Mouse (Mus musculus): ENCODE data around the gene Aqp9.

Gene Aqp9

DNA sequence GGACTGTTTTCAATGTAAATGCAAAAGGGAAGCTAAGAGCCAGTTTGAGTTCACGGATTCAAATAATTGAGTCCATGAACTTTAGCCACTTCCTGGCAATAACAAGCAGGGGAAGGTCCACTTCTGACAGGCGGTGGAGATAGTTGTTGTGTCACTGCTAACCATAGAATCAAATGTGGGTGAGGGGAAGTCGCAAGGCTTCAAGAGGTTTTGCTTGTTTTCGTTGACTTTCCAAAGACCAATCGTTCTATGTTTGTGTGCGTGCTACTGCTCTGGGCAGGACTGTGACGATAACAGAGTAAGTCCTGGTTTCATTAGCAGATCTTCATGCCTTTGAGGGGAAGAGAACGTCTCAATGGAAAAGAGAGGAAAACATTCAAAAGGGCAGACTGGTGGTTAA, 28.3 kb downstream of the Aqp9 start:
- no peak for DNase-seq (ENCODE audit: low read depth, low spot score)

DNA sequence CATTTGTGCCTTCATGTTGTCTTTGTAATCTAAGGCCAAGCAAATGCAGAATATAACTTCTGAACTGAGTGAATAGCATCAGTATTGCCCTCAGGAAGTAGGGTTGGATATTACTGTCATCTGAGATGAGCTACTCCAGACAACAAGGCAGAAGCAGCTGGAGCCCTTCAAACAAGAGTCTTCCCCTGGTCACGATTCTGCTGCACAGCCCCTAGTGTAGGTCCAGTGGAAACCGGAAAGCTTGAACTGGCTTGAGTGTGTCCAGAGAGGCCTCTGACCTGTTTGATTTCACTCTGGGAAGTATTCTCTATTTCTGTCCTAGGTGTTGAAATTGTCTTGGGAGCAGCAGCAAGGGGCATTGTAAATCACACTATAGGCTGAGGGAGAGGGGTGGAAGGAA, 29.5 kb downstream of the Aqp9 start:
- DNase-seq (ENCODE audit: low read depth, low spot score): no peak

DNA sequence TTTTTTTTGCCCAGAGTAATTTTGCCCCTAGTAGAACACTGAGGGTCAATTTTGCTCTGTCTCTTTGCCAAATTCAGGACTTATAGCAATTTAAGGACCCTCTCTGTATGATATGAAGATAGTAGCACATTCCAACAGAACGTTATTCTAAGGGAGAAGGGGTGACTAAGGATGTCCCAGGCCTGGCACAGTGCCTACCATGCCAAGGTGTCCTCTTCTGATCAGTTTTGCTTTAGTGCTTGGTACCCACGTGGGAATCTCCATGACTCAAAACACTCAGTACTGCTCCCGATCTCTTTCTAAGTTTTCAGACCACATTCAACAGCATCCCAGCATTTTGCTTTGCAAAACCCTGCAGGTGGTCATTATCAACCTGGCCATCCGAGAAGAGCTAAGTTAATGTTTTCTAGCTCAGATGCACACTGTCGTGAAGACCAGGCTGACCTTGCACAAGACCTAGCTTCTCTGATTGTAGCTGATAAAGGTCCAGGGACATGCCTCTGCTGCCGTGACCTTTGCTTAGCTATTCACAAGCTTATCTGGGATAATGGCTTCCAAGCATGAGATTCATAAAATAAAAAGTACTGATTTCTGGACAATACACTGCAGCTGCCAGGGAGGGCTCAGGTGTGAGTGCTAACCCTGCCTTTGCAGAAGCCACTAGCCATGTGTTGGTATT, 31.1 kb downstream of the Aqp9 start:
- no peak for DNase-seq (ENCODE audit: low read depth, low spot score)

DNA sequence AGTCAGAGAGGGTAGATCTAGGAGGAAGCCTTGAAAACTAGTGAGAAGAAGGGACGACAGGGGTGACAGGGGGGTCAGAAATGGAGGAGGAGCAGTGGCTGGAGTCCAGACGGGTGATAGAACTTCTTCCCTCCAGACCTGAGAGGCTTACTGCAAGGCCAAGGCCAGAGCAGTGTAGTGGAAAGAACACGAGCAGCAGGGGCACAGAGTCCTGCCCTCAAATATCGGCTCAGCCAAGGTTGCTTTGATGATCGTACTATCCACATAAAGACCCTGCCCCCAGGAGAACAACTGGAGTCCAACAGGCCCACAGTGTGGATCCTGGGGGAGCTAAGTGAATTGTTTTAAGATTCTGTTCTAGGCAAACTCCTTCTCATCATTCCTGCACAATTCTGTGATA, 33.4 kb downstream of the Aqp9 start:
- no peak for DNase-seq (ENCODE audit: low read depth, low spot score)

DNA sequence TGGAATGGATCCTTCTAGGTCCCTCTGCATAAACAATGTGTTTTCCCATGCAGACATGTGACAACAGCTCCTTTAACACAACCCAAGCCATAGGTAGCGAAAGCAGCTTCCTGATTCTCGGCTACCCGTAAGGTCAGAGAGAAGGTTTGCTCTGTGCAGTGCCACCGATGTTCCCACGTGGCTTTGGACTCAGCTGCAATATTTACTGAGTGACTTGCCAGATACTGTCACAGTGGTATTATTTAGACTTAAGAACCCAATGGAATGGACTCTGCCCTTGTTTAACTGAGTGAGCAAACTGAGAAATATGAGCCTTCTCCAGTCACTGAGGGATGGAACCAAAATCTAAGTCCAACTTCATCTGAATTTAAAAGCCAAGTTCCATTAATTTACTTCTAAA, 35.3 kb downstream of the Aqp9 start:
- no peak for DNase-seq (ENCODE audit: low read depth, low spot score)

DNA sequence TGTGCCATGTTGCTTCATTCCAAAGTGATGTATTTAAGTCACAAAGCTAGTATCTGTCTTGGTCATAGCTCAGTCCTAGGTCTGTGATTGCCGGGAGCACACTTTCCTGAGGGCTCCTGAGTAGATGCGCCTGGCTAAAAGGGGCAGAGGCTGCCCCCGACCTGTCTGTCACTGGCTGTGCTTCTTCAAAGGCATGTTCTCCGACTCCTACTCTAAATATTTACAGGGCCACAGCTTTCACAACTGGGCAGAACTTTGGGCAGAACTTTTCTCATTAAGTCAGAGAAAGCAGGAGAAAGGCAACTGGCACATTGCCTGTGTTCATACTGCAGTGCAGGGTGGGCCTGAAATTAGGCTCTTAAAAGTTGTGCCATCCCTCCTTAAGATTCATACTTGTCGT, 36.7 kb downstream of the Aqp9 start:
- DNase-seq (ENCODE audit: low read depth, low spot score): no peak

DNA sequence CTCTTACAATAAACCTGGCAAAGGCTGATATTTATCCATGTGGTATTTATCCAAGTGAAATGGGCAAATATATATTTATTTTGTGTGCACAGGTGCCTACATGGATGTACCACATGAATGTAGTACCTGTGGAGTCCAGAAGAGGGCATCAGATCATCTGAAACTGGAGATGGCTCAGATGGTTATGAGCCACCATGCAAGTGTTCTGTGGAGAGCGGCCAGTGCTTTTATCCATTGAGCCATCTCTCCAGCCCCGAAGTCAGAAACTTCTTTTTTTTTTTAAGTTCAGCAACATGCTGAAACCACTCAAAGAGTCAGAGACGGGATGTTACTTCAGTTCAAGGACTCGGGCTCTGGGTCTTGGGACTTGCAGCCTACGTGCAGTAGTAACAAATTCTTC, 39.6 kb downstream of the Aqp9 start:
- peak; percentile 82 for DNase-seq (ENCODE audit: low read depth, low spot score)

DNA sequence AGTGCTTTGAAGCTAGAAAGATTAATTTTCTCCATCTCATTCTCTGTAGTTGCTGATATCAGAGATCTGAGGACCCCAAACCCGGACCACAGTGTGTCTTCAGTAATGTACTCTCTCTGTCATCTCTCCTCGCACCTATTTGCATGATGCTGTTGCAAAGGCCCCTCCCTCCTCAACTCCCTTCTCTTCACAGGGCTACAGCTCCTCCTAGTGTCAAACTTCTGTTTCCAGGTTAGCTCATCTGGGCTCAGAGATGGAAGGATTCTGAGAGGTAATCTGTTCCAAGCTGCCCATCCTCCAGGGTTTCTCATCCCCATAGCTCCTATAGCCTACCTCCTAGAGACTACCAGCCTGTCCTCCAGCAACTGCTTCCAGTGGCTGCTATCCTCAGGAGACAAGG, 42.3 kb downstream of the Aqp9 start:
- peak; percentile 50 for DNase-seq (ENCODE audit: low read depth, low spot score)

DNA sequence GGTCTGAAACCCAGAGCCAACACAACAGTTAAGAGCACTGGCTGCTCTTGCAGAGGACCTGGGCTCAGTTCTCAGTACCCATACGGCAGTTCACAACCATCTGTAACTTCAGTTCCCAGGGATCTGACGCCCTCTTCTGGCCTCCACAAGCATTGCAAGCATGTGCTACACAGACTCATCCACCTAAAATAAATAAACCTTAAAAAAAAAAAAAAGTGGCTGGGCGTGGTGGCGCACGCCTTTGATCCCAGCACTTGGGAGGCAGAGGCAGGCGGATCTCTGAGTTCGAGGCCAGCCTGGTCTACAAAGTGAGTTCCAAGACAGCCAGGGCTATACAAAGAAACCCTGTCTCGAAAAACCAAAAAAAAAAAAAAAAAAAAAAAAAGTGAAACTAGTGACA, 45.4 kb downstream of the Aqp9 start:
- DNase-seq (ENCODE audit: low read depth, low spot score): peak; percentile 23

DNA sequence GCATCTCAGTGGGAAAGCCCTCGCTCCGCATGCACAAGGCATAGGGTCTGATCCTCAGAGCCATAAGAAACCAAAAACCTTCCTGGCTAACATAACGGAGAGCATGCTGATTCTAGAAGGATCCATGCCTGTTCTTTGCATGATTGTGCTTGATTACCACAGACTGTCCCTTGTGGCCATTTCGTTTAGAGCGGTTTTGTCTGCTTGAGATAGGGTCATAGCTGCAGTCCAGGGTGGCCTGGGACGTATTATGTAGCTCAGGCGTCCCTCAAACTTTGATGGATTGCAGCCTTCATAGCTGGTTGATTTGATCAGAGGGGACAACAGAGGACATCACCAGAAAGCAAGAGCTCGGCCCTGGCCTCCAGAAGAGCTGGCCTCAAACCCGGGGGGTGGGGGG, 47.6 kb downstream of the Aqp9 start:
- no peak for DNase-seq (ENCODE audit: low read depth, low spot score)

DNA sequence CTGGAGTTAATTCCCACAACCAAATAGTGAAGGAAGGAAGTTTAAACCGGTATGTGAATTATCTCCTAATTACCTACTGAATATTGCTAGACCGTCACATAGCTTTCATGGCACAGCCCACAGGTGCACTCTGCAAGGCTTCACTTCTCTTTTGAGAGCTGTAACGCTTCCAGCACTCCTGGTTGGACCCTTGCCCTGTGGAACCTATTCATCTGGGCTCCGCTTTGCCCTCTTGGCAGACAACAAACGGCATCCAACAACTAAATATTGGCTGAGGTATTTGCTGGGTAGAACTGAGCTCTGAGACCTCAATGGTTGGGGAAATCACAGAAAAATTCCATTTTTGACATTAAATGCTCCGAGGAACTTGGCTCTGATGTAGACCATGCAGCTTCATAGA, 55.3 kb downstream of the Aqp9 start:
- DNase-seq (ENCODE audit: low read depth, low spot score): no peak

DNA sequence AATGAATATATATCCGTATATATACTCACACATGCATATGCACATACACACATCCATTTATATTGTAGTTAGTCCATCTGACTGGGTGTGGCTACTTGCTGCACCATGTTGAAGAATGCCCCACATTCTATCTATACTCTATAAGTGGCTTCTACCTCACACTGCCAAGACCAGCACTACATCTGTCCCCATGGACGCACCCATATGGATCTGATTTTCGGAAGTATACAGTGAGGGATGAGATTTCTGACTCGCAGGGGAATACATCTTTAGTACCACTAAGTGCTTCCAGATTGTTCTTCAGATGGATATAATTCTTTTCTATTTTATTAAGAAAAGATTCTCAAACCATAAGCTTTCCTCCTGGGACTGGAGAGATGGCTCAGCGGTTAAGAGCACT, 65.0 kb downstream of the Aqp9 start:
- DNase-seq (ENCODE audit: low read depth, low spot score): no peak

DNA sequence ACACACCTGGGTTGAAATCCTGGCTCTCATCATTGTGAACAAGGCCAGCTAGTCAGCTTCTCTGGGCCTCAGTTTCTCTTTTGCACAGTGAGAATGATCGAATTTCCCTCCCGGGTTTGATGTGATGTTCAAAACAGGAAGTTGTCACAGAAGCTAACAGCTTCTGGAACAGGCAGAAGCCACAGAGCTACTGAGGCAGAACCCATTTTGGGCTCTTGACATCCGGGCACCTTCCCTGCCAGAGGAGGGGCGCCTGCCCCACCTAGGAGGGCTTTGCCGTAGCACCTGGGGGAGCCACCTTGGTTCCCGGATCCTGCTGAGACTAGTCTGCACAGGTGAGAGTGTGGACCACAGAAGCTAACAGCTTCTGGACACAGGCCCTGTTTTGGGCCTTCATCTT, 74.4 kb downstream of the Aqp9 start:
- no peak for DNase-seq (ENCODE audit: low read depth, low spot score)

DNA sequence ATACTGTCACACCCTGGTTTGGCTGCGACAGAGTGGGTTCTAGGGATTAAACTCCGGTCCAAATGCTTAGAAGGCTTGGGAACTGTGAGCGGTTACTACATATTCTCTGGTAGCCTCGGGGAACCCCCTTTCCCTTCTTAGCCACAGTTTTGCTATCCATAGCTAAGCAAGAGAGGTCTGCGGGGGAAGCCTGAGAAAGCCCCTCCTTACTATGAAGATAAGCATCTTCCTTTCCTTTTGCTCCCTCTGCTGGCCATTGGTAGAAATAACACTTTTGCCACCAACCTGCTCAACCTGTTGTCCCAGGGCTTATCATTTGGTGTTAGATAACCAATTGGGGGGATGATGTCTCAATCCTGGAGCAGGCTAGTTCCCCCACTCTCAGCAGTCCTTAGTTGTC, 76.4 kb downstream of the Aqp9 start:
- peak; percentile 71 for DNase-seq (ENCODE audit: low read depth, low spot score)

DNA sequence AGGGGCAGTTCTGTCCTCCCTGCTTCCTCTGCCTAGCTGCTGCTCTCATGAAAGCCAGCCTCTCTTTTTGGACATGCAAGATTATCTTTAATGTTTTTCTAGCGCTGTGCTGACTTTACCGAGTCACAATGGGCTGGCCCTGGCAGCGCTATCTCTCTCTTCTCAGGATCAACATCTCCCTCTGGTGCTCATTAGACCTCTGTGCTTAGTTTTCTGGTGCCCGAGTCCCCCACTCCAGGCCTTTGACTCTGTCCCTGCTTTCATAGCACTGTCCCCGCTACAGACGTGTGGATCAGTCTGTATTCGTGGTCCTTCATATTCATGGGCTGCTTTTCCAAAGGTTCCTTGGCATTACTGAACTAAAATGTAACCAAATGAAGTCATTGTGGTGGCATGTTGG, 89.3 kb downstream of the Aqp9 start:
- DNase-seq (ENCODE audit: low read depth, low spot score): no peak

DNA sequence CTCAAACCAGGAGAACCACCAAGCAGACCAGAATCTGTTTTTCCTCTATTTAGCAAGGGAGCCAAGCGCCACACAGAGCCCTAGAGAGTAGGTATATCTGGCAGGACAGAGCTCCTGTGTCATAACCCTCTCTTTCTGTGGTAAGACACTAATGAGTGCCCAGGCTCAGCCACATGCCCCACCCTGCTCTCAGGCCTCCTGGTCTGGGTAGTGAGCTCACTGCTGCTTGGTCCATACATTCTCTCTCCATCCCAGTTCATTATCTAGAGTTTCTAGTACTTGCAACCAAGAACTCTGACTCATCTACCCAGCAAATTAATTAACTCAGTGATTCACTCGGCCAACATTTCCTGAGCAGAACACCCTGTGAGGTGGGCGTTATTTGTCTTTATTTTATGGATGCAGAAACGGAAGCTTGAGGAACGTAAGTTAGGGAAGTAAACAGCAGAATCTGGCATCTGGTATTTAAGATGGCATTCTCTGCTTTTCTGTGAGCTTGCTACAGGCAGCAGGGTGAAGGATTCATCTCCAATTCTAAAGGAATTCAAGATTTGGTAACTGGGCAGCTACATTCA, 91.1 kb downstream of the Aqp9 start:
- no peak for DNase-seq (ENCODE audit: low read depth, low spot score)

DNA sequence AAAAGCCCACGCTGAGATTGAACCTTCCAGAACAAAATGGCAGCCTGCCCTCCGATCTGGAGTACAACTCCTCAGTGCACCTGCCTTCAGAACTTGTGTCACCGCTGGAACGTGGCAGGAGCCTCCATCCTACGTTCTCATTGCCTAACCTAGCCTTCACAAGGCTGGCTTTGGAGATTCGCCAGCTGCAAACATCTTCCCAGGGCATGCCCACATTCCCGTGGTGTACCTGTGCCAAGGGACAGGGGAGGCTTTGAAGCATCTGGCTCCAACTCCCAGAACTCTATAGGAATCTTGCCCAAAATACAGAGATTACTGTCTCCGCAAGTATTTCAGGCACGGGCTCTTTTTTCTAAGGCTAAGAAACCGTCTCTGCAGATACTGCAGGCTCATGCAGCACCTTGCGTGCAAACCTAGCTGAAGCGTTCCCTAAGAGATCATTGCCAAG, 92.3 kb downstream of the Aqp9 start:
- no peak for DNase-seq (ENCODE audit: low read depth, low spot score)

DNA sequence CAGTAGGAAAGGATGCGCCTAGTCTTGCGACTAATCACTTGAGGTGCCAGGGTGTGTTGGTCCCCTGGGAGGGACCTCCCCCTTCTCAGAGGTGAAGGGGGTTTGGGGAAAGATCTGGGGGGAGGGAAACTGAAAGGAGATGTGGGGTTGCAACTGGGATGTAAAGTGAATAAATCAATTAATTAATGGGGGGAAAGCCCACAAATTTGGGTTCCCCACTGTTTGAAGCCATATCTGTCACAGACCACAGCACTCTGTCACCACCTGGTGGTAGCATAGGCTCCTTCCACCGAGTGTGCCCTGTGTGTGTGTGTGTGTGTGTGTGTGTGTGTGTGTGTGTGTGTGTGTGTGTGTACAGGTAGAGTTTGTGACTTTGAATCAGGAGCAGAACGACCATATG, 94.7 kb downstream of the Aqp9 start:
- peak; percentile 6 for DNase-seq (ENCODE audit: low read depth, low spot score)

DNA sequence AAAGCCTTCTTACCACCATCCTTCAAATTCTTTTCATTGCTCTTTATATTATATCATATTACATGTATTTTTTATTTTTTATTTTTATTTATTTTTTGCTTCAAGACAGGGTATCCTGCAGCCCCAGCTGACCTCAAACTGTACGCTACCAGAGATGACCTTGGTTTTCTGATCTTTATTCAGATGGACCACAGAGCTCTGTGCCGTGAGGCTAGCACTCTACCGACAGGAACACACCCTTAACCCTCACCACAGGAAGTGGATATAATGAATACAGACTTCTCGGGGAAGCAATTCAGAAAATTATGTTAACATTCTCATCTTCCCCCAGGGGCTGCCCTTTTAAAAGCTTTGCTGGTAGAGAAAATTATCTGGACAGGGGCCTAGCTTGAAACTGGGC, 95.4 kb downstream of the Aqp9 start:
- DNase-seq (ENCODE audit: low read depth, low spot score): no peak

DNA sequence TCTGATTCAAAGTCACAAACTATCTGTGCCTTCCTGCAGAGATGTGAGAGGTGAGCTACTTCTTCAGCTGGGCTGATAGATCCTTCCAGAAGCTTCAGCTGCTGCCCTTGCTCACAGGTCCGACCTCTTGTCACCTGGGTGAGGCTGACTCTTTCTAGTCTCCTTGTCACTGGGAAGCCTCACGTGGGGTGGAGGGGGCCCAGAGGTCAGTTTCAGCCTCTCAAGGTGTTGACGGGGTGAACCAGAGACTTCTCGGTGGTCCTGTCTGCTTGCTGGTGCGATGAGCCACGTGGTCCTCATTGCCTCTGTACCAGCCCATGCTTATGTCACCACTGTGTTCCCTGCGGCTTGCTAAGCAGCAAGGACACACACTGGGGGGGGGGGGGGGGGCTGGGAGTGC, 96.0 kb downstream of the Aqp9 start:
- DNase-seq (ENCODE audit: low read depth, low spot score): no peak

DNA sequence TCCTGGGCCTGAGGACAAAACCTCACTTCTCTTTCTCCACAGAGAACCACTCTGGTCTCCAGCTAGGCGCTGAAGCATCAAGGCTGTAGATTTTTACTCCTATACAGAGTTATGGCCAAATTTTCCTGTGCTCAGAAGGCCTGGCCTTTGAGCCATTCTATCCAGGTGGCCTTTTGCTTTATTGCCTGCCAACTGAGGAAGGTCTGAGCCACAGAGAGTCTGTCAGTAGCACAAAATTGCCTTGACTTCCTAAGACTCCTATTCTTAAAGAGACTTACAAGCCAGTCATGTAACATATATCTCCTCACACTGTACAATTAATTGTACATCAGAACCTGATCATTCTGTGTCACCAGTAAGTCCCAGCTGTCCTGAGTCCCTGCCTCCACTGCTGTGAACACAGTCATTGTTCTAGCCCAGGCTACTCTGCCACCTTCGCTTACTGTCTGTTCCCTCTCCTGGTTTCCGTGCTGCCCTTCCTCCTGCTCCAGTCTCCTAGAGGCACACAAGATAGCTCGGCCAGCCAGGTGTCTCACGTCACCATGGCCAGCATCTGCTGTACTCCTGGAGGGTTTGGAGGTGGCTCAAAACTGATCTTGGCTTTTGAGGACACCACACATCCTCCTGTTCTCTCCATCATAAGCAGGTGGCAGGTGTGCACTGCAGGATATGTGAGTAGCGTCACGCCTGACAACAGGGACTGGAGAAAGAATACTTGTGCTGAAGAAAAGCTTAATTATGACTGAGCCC, 96.7 kb downstream of the Aqp9 start:
- no peak for DNase-seq (ENCODE audit: low read depth, low spot score)

DNA sequence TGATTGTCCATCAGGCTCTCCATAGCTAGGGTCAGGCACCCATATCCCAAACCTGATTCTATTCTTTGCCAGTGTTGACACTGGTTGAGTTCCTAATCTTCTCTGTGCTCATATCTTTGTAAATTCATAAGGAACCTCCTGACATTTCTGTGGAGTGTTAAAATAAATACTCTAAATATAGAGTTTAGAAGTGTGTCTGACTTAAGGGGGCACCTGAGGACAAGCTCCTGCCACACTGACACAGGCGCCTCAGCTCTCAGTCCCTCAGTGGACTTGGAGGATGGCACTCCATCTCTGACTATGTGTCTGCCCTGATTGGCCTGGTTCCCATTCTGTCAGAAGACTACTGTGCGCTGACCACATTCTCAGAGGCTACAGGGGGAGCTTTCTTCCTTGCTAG, 97.9 kb downstream of the Aqp9 start:
- DNase-seq (ENCODE audit: low read depth, low spot score): no peak

DNA sequence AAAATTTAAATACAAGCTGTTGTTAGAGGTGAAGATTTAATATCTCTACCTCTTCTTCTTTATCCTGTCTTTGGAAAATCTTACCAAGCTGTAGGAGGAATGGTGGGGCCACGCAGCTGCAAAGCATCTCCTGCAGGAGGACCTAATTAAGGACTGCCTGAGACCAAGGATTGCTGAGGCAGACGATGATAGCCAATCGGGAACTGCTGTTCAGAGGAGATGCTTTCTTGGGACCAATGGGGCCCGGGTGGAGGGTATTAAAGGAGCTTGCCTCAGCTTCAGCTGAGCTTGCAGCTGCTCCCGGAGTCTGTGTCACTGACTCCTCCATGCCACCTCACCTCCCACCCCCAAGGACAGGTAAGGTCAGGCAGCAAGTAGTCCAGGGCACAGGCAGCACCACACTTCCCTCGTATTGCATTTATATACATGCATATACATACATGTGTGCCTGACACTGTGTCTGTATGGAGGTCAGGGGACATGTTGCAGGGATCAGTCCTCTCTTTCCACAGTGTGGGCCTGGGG, 99.6 kb downstream of the Aqp9 start:
- DNase-seq (ENCODE audit: low read depth, low spot score): no peak
